Mouse (Mus musculus) adrenal gland, postnatal 36 days (tissue): ENCODE results near the gene Vkorc1l1. TPM values are rescaled to one million over a fixed set of nuclear protein-coding genes. Genes with fewer than 3 reads are reported as not detected.

Experiments
- total RNA-seq, 2 experiments: library from RNA; stranded (reverse); gene quantifications; 2 replicates each; pipeline ENCODE4 v1.2.3; 2021

Gene Vkorc1l1
- total RNA-seq, 2 experiments from 2014 or later: 31.9 to 38.5 TPM

Other genes starting within 250 kb of the Vkorc1l1 start
- gene Sept14, start 233.5 kb upstream of the Vkorc1l1 start, total RNA-seq: not detected
- 100 to 1,000 TPM in 1 of 2 experiments, 10 to 100 TPM in 1; 80.7 to 106 TPM for gene Mrps17, start 226.5 kb upstream of the Vkorc1l1 start, total RNA-seq
- 100 to 1,000 TPM; 116 to 140 TPM for gene Nipsnap2, start 216.9 kb upstream of the Vkorc1l1 start, total RNA-seq
- 10 to 100 TPM; 20.1 to 27.0 TPM for gene Psph, start 154.5 kb upstream of the Vkorc1l1 start, total RNA-seq
- gene Sumf2, start 95.0 kb upstream of the Vkorc1l1 start, total RNA-seq: 10 to 100 TPM; 34.1 to 56.5 TPM
- gene Chchd2, start 54.5 kb upstream of the Vkorc1l1 start, total RNA-seq: 1,000 to 10,000 TPM; 1,014 to 1,053 TPM
- 1 to 10 TPM in 1 of 2 experiments, under 1 TPM in 1; 0.99 to 2.3 TPM for gene Zbed5, start 46.2 kb upstream of the Vkorc1l1 start, total RNA-seq
- gene Phkg1, start 43.4 kb upstream of the Vkorc1l1 start, total RNA-seq: 1 to 10 TPM; 1.4 to 4.3 TPM
- gene Nupr1l, start 33.4 kb upstream of the Vkorc1l1 start, total RNA-seq: 1 to 10 TPM; 4.3 to 6.1 TPM
- gene Gusb, start 61.1 kb downstream of the Vkorc1l1 start, total RNA-seq: 10 to 100 TPM; 48.1 to 53.8 TPM
- 100 to 1,000 TPM in 1 of 2 experiments, 10 to 100 TPM in 1; 100.0 to 138 TPM for gene Asl, start 87.3 kb downstream of the Vkorc1l1 start, total RNA-seq
- 10 to 100 TPM; 27.2 to 39.6 TPM for gene Crcp, start 87.3 kb downstream of the Vkorc1l1 start, total RNA-seq
- gene Tpst1, start 131.4 kb downstream of the Vkorc1l1 start, total RNA-seq: 10 to 100 TPM; 47.8 to 48.8 TPM
- 10 to 100 TPM in 1 of 2 experiments, 1 to 10 TPM in 1; 8.6 to 14.6 TPM for gene Kctd7, start 202.9 kb downstream of the Vkorc1l1 start, total RNA-seq
- 10 to 100 TPM; 39.3 to 47.9 TPM for gene Rabgef1, start 229.8 kb downstream of the Vkorc1l1 start, total RNA-seq